9 mouse cellular contexts compared by ENCODE assay signal in genomic region chr8:13725722-13726121, GRCm38 (mm10). TPM values are rescaled to one million over a fixed set of nuclear protein-coding genes. Genes with fewer than 3 reads are reported as not detected.
A peak's percentile ranks its signal among the peaks of the same experiment; 100 is the strongest.
DNase-seq lines count a peak whose midpoint lies in the region; ATAC-seq and TF ChIP-seq lines count a peak whose summit lies in the region.
"Had no signal": no experiment of that assay in that cellular context is flagged by ENCODE, and none has a peak within 500 bp of the region (broad histone marks: within the 10 kb centered on the region; RNA-seq: fewer than 3 reads in every experiment).

No protein-coding gene starts in this region.

- no peak overlapping the region for H3K4me2 ChIP-seq in liver, embryonic 12.5 days
- H3K4me2 ChIP-seq in embryonic facial prominence, embryonic 14.5 days (ENCODE audit: low read depth, low read length): no peak overlapping the region
- no peak overlapping the region for H3K4me2 ChIP-seq in liver, embryonic 14.5 days (ENCODE audit: low read depth)

- H3K27me3 ChIP-seq in liver, adult 2 months (ENCODE audit: control insufficient read depth, insufficient read depth, low read length): no peaks in the 10 kb centered on the region
- no peaks in the 10 kb centered on the region for H3K27me3 ChIP-seq in liver, embryonic 12.5 days (replicated peaks)
- no peaks in the 10 kb centered on the region for H3K27me3 ChIP-seq in embryonic facial prominence, embryonic 14.5 days (replicated peaks; ENCODE audit: control insufficient read depth, insufficient read depth, low read length)
- no peaks in the 10 kb centered on the region for H3K27me3 ChIP-seq in liver, embryonic 14.5 days (ENCODE audit: control insufficient read depth, insufficient read depth, low read length)
- no peaks in the 10 kb centered on the region for H3K27me3 ChIP-seq in splenic B cell, adult 2 months (ENCODE audit: control insufficient read depth, insufficient read depth, low read length, poor library complexity, severe bottlenecking)

- no peak overlapping the region for H3K4me3 ChIP-seq in liver, adult 2 months (ENCODE audit: insufficient read depth, low read depth, low read length)
- no peak overlapping the region for H3K4me3 ChIP-seq in liver, embryonic 12.5 days
- no peak overlapping the region for H3K4me3 ChIP-seq in embryonic facial prominence, embryonic 14.5 days (ENCODE audit: low read depth, low read length)
- no peak overlapping the region for H3K4me3 ChIP-seq in liver, embryonic 14.5 days (ENCODE audit: insufficient read depth in 1 of 2, low read depth in 2 of 2, low read length in 2 of 2)

- no peak overlapping the region for H3K27ac ChIP-seq in liver, adult 2 months (replicated peaks; ENCODE audit: insufficient read depth, low read depth, low read length)
- H3K27ac ChIP-seq in liver, embryonic 12.5 days: no peak overlapping the region
- H3K27ac ChIP-seq in embryonic facial prominence, embryonic 14.5 days (replicated peaks; ENCODE audit: low read depth, low read length): no peak overlapping the region
- H3K27ac ChIP-seq in liver, embryonic 14.5 days: no peak overlapping the region

- peak; percentile 22; the same call in 1 of the 2 replicates for TF ChIP-seq CTCF in liver, adult 2 months (IDR thresholded peaks at IDR 0.05; ENCODE audit: low read depth, low read length)
- TF ChIP-seq CTCF in liver, embryonic 14.5 days (IDR thresholded peaks at IDR 0.05; ENCODE audit: low read depth): peak; percentile 67

- ATAC-seq in liver, embryonic 12.5 days: no peak
- ATAC-seq in embryonic facial prominence, embryonic 14.5 days (ENCODE audit: low read depth): no peak
- ATAC-seq in liver, embryonic 14.5 days (ENCODE audit: insufficient read depth): no peak

- H3K4me1 ChIP-seq in liver, adult 2 months (ENCODE audit: control insufficient read depth, insufficient read depth, low read length): no peaks in the 10 kb centered on the region
- peaks cover 5% of the 10 kb centered on the region; the same call in 1 of the 2 replicates for H3K4me1 ChIP-seq in liver, embryonic 12.5 days
- no peaks in the 10 kb centered on the region for H3K4me1 ChIP-seq in embryonic facial prominence, embryonic 14.5 days (ENCODE audit: control insufficient read depth, insufficient read depth, low read length)
- no peaks in the 10 kb centered on the region for H3K4me1 ChIP-seq in liver, embryonic 14.5 days (replicated peaks; ENCODE audit: control insufficient read depth in 2 of 2, insufficient read depth in 2 of 2, low read length in 1 of 2)

- DNase-seq in adrenal gland, adult 18-20 months (ENCODE audit: low spot score in 2 of 2): peak; percentile 49 to 50
- no peak for DNase-seq in adrenal gland, postnatal 4 days (ENCODE audit: low spot score in 2 of 2)
- DNase-seq in liver, adult 2 months (ENCODE audit: extremely low read depth, low read depth, low spot score): peak; percentile 37
- DNase-seq in adrenal gland, postnatal 14 days: peak; percentile 67
- DNase-seq in embryonic facial prominence, embryonic 14.5 days (ENCODE audit: low spot score): peak; percentile 51
- peak in 2 of 3 experiments; percentile 14 to 16 for DNase-seq in liver, embryonic 14.5 days (ENCODE audit: low read depth in 3 of 3, low spot score in 3 of 3)
- peak; percentile 81 for DNase-seq in splenic B cell, adult 2 months (ENCODE audit: low read depth, low spot score)

- H3K79me2 ChIP-seq in liver, adult 2 months (ENCODE audit: control insufficient read depth, insufficient read depth, low read length): no peaks in the 10 kb centered on the region

- H3K9me3 ChIP-seq in liver, embryonic 12.5 days (replicated peaks): no peaks in the 10 kb centered on the region
- no peaks in the 10 kb centered on the region for H3K9me3 ChIP-seq in embryonic facial prominence, embryonic 14.5 days (ENCODE audit: control insufficient read depth, low read length)
- no peaks in the 10 kb centered on the region for H3K9me3 ChIP-seq in liver, embryonic 14.5 days (ENCODE audit: control insufficient read depth, low read length)

- H3K36me3 ChIP-seq in liver, adult 2 months (ENCODE audit: control insufficient read depth, insufficient read depth, low read length): no peaks in the 10 kb centered on the region
- no peaks in the 10 kb centered on the region for H3K36me3 ChIP-seq in liver, embryonic 12.5 days
- no peaks in the 10 kb centered on the region for H3K36me3 ChIP-seq in embryonic facial prominence, embryonic 14.5 days (ENCODE audit: control insufficient read depth, insufficient read depth, low read length)
- no peaks in the 10 kb centered on the region for H3K36me3 ChIP-seq in liver, embryonic 14.5 days (replicated peaks; ENCODE audit: control insufficient read depth, insufficient read depth, low read depth)
- H3K36me3 ChIP-seq in splenic B cell, adult 2 months (ENCODE audit: control insufficient read depth, insufficient read depth, low read length, poor library complexity, severe bottlenecking): no peaks in the 10 kb centered on the region

- no peak overlapping the region for H3K9ac ChIP-seq in liver, adult 2 months (ENCODE audit: low read depth, low read length)
- H3K9ac ChIP-seq in liver, embryonic 12.5 days: no peak overlapping the region
- H3K9ac ChIP-seq in embryonic facial prominence, embryonic 14.5 days (ENCODE audit: low read depth, low read length): no peak overlapping the region
- no peak overlapping the region for H3K9ac ChIP-seq in liver, embryonic 14.5 days (replicated peaks)

- TF ChIP-seq POLR2A in liver, adult 2 months (IDR thresholded peaks at IDR 0.05; ENCODE audit: extremely low read depth, insufficient read depth, low read length): no peak

- TF ChIP-seq EP300 in liver, embryonic 14.5 days (IDR thresholded peaks at IDR 0.05; ENCODE audit: low read depth): no peak

RNA-seq across cellular contexts. Expression of gene Cfap97d2, which starts 20.0 kb away (rescaled TPM):
- not detected for total RNA-seq in adrenal gland, adult 18-20 months (2021)
- total RNA-seq in adrenal gland, postnatal 4 days (2021): under 1 TPM; 0.51 to 0.64 TPM
- total RNA-seq in liver, adult 2 months (2014; rRNA removed): not detected in 2 replicates
- polyA plus RNA-seq in liver, adult 2 months (2012; rRNA removed): not detected in 2 replicates
- polyA plus RNA-seq in liver, embryonic 12.5 days (2016; fragmentation: Nextera tagmentation; extraction: Ambion mirVana): not detected in 2 replicates
- not detected in 2 replicates for total RNA-seq in adrenal gland, postnatal 14 days (2021)
- polyA plus RNA-seq in embryonic facial prominence, embryonic 14.5 days (2014; fragmentation: Nextera tagmentation; extraction: Ambion mirVana): 0.10 and 0.25 TPM in 2 replicates
- 0.02 TPM in 1 of 2 replicates, not detected in the other for polyA plus RNA-seq in liver, embryonic 14.5 days (2012; rRNA removed)
- not detected in 2 replicates for polyA plus RNA-seq in liver, embryonic 14.5 days (2014; fragmentation: Nextera tagmentation; extraction: Ambion mirVana)
- polyA plus RNA-seq: C2C12 had no signal

RNA-seq across cellular contexts. Expression of gene Cdc16, which starts 31.8 kb away (rescaled TPM):
- total RNA-seq in adrenal gland, adult 18-20 months (2021): 10 to 100 TPM; 49.7 to 55.0 TPM
- 10 to 100 TPM; 68.5 to 71.7 TPM for total RNA-seq in adrenal gland, postnatal 4 days (2021)
- total RNA-seq in liver, adult 2 months (2014; rRNA removed): 27.8 and 28.3 TPM in 2 replicates
- polyA plus RNA-seq in liver, adult 2 months (2012; rRNA removed): 12.2 and 13.5 TPM in 2 replicates
- polyA plus RNA-seq in liver, embryonic 12.5 days (2016; fragmentation: Nextera tagmentation; extraction: Ambion mirVana): 86.4 and 87.4 TPM in 2 replicates
- 50.5 and 55.1 TPM in 2 replicates for total RNA-seq in adrenal gland, postnatal 14 days (2021)
- polyA plus RNA-seq in embryonic facial prominence, embryonic 14.5 days (2014; fragmentation: Nextera tagmentation; extraction: Ambion mirVana): 221 and 240 TPM in 2 replicates
- polyA plus RNA-seq in liver, embryonic 14.5 days (2012; rRNA removed): 20.4 and 31.3 TPM in 2 replicates
- 51.4 and 61.0 TPM in 2 replicates for polyA plus RNA-seq in liver, embryonic 14.5 days (2014; fragmentation: Nextera tagmentation; extraction: Ambion mirVana)

RNA-seq across cellular contexts. Expression of gene Rasa3, which starts 48.3 kb away (rescaled TPM):
- total RNA-seq in adrenal gland, adult 18-20 months (2021): 10 to 100 TPM; 19.1 to 30.6 TPM
- 10 to 100 TPM; 46.2 to 47.3 TPM for total RNA-seq in adrenal gland, postnatal 4 days (2021)
- total RNA-seq in liver, adult 2 months (2014; rRNA removed): 10.3 TPM in 2 replicates
- 6.1 and 6.6 TPM in 2 replicates for polyA plus RNA-seq in liver, adult 2 months (2012; rRNA removed)
- polyA plus RNA-seq in liver, embryonic 12.5 days (2016; fragmentation: Nextera tagmentation; extraction: Ambion mirVana): 29.2 and 30.8 TPM in 2 replicates
- total RNA-seq in adrenal gland, postnatal 14 days (2021): 29.4 and 39.3 TPM in 2 replicates
- 39.4 and 40.2 TPM in 2 replicates for polyA plus RNA-seq in embryonic facial prominence, embryonic 14.5 days (2014; fragmentation: Nextera tagmentation; extraction: Ambion mirVana)
- 7.8 and 10.1 TPM in 2 replicates for polyA plus RNA-seq in liver, embryonic 14.5 days (2012; rRNA removed)
- 15.8 and 17.0 TPM in 2 replicates for polyA plus RNA-seq in liver, embryonic 14.5 days (2014; fragmentation: Nextera tagmentation; extraction: Ambion mirVana)

RNA-seq across cellular contexts. Expression of gene Upf3a, which starts 59.7 kb away (rescaled TPM):
- 10 to 100 TPM; 26.9 to 34.9 TPM for total RNA-seq in adrenal gland, adult 18-20 months (2021)
- total RNA-seq in adrenal gland, postnatal 4 days (2021): 10 to 100 TPM; 37.3 to 38.3 TPM
- total RNA-seq in liver, adult 2 months (2014; rRNA removed): 5.3 and 5.6 TPM in 2 replicates
- polyA plus RNA-seq in liver, adult 2 months (2012; rRNA removed): 3.1 and 3.2 TPM in 2 replicates
- 20.3 and 21.3 TPM in 2 replicates for polyA plus RNA-seq in liver, embryonic 12.5 days (2016; fragmentation: Nextera tagmentation; extraction: Ambion mirVana)
- total RNA-seq in adrenal gland, postnatal 14 days (2021): 30.0 and 37.5 TPM in 2 replicates
- 31.9 and 38.5 TPM in 2 replicates for polyA plus RNA-seq in embryonic facial prominence, embryonic 14.5 days (2014; fragmentation: Nextera tagmentation; extraction: Ambion mirVana)
- polyA plus RNA-seq in liver, embryonic 14.5 days (2012; rRNA removed): 4.1 and 8.3 TPM in 2 replicates
- 11.0 and 11.3 TPM in 2 replicates for polyA plus RNA-seq in liver, embryonic 14.5 days (2014; fragmentation: Nextera tagmentation; extraction: Ambion mirVana)

Comparison
In these comparisons a context has a peak if more than half of its experiments do, and no peak if none do; other contexts are left out.
1. DNase-seq: peak in adrenal gland, adult 18-20 months (2 of 2), liver, adult 2 months (single experiment), adrenal gland, postnatal 14 days (single experiment), embryonic facial prominence, embryonic 14.5 days (single experiment), liver, embryonic 14.5 days (2 of 3) and splenic B cell, adult 2 months (single experiment); none in adrenal gland, postnatal 4 days (0 of 2).